Mouse (Mus musculus) myocyte (in vitro differentiated cells): ENCODE measurements around the gene Wdr95.

Experiments used
- POLR2A ChIP-seq: IDR thresholded peaks from one replicate; pipeline ENCODE4 v1.6.1; 2011; ENCODE audit warnings: low read depth, mild to moderate bottlenecking, control low read depth, moderate library complexity; ENCODE audit not compliant: insufficient read length
- POLR2AphosphoS2 ChIP-seq: IDR thresholded peaks from one replicate; pipeline ENCODE4 v1.6.1; 2011; ENCODE audit warnings: low read depth, control low read depth; ENCODE audit not compliant: insufficient read length

- no peak for TF ChIP-seq POLR2A
- TF ChIP-seq POLR2AphosphoS2, result no peak
Measured at GRCm38 (mm10) chr5:149506033-149506432, 22.4 kb upstream of the Wdr95 start.
